Mouse (Mus musculus): ENCODE results near the gene Tgfb2.

The Tgfb2 gene

DNA sequence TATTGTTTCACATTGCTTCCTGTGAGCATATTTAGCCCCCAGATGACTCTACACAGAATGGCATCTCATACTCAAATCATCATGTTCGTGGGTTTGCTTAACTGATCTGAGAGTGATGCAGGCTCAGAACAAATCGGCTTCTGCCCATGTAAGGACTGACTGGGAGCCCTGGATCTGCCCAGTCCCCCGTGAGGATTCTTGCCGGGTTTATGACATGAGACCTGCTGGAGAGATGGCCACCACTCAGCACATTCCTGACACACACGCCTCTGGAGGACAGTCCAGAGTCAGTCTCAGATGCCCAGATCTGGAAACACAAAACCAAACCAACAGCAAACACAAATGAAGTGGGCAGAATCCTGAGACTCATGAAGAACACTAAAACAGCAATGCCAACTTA is 128.5 kb downstream of the Tgfb2 start:
- DNase-seq = no peak

DNA sequence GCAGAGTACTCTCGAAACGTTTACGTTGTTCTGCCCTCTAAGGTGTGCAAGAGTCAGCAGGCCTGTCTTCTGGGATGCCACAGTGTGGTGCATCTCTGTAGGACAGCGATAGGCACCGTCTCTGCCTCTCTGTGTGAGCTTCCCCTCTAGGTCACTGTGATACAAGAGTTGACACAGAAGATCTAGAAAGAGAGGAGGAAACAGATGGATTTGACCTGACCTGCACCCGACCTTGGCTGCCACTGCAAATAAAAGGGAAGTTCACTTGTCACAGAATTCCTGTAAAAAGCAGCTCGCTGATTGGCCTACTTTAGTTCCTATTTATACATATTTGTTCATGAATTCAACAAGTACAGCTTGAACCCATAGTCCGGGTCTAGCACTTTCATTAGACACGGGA is 130.2 kb downstream of the Tgfb2 start:
- no peak for DNase-seq

DNA sequence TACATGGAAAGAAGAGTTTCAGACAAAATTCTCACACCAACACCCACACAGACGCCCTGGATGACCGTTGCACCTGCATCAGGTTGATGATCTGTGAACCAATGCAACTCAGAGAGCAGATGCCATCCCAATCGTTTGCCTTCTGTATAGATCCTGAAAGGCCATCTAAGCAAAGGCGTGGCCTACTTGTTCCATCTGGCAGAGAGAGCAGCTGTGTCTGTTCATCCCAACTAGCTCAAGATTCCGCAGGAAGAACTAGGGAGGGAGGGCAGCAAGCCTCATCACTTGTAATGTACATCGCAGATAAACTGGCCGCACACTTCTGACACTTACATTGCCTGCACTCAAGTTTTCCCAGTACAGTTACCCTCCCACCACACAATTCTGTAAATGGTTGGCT is 130.7 kb downstream of the Tgfb2 start:
- no peak for DNase-seq

All from thymus, postnatal 14 days (tissue).